Mouse (Mus musculus) embryonic facial prominence, embryonic 14.5 days (tissue): ENCODE results near the gene Fam117a. TPM values are rescaled to one million over a fixed set of nuclear protein-coding genes. Genes with fewer than 3 reads are reported as not detected.

Experiments used
- ATAC-seq: fragments of 200-750 bp; cut with Nextera tagmentation; 2 replicates; pipeline ENCODE4 v1.8.0; 2017; ENCODE audit warnings: low read depth, moderate number of reproducible peaks, moderate TSS enrichment
- DNase-seq: peaks from one replicate; pipeline ENCODE4 v3.0.0-alpha.2; 2015; ENCODE audit warnings: low spot score
- H3K27ac ChIP-seq: fragments of 300-500 bp; sonication (generic); replicated peaks from 2 replicates; pipeline ENCODE4 v1.5.1; 2014; ENCODE audit warnings: low read depth, mild to moderate bottlenecking, low read length, moderate library complexity
- H3K27me3 ChIP-seq: fragments of 300-500 bp; sonication (generic); replicated peaks from 2 replicates; pipeline ENCODE4 v1.6.1; 2014; ENCODE audit warnings: low read length; ENCODE audit not compliant: control insufficient read depth, insufficient read depth
- H3K36me3 ChIP-seq: fragments of 300-500 bp; sonication (generic); 2 replicates; pipeline ENCODE4 v1.6.1; 2014; ENCODE audit warnings: low read length, mixed read lengths; ENCODE audit not compliant: control insufficient read depth, insufficient read depth
- H3K4me1 ChIP-seq: fragments of 300-500 bp; sonication (generic); 2 replicates; pipeline ENCODE4 v1.6.1; 2014; ENCODE audit warnings: antibody characterized with exemption, low read length; ENCODE audit not compliant: control insufficient read depth, insufficient read depth
- H3K4me2 ChIP-seq: fragments of 300-500 bp; sonication (generic); 2 replicates; pipeline ENCODE4 v1.6.1; 2014; ENCODE audit warnings: low read depth, mild to moderate bottlenecking, low read length, moderate library complexity, mixed read lengths
- H3K4me3 ChIP-seq: fragments of 300-500 bp; sonication (generic); 2 replicates; pipeline ENCODE4 v1.5.1; 2014; ENCODE audit warnings: low read depth, mild to moderate bottlenecking, low read length
- H3K9ac ChIP-seq: fragments of 300-500 bp; sonication (generic); 2 replicates; pipeline ENCODE4 v1.6.1; 2014; ENCODE audit warnings: low read depth, mild to moderate bottlenecking, low read length, moderate library complexity, mixed read lengths
- H3K9me3 ChIP-seq: fragments of 300-500 bp; sonication (generic); 2 replicates; pipeline ENCODE4 v1.6.1; 2016; ENCODE audit warnings: low read length; ENCODE audit not compliant: control insufficient read depth
- whole genome bisulfite sequencing: fragments of 180-500 bp; shearing (Covaris S2); extraction: QIAGEN DNeasy Blood & Tissue Kit; methylation state at CpG from one replicate; pipeline ENCODE4 v1.1.7; 2014; 5-methylcytosine and 5-hydroxymethylcytosine counted together
- polyA plus RNA-seq: library from polyadenylated mRNA; unstranded; fragments of >200 nt; fragmentation: Nextera tagmentation; extraction: Ambion mirVana; gene quantifications from 2 replicates; pipeline ENCODE4 v1.2.1, GENCODE M21; 2014

The Fam117a gene
- polyA plus RNA-seq, 1 experiment from 2014 or later, result 15.5 TPM

- WGBS, result 85% methylated on average over 9 of the region's 9 CpGs
- no peak for DNase-seq
Measured at GRCm38 (mm10) chr11:95353226-95353625, 16.4 kb downstream of the Fam117a start.

GRCm38 (mm10) chr11:95354228-95354944, 17.6 kb downstream of the Fam117a start:
- WGBS, result 90% methylated on average over 14 of the region's 14 CpGs
- Histone ChIP-seq H3K9me3 (no peaks in the 10 kb centered on the region), H3K9ac (no peak overlapping the region), H3K4me2 (no peak overlapping the region), H3K27me3 (no peaks in the 10 kb centered on the region), H3K36me3 (no peaks in the 10 kb centered on the region), H3K27ac (no peak overlapping the region), H3K4me3 (no peak overlapping the region), H3K4me1 (peaks cover 4% of the 10 kb centered on the region; the same call in 1 of the 2 replicates)
- ATAC-seq (no peak), DNase-seq (no peak)

More at GRCm38 (mm10) chr11:95353226-95353625, 16.4 kb downstream of the Fam117a start:
- H3K4me1 ChIP-seq, result peaks cover 4% of the 10 kb centered on the region; the same call in 1 of the 2 replicates
- H3K9me3 ChIP-seq, result no peaks in the 10 kb centered on the region
- no peak overlapping the region for H3K4me2 ChIP-seq
- H3K9ac ChIP-seq, result no peak overlapping the region
- no peak overlapping the region for H3K4me3 ChIP-seq
- H3K27me3 ChIP-seq, result no peaks in the 10 kb centered on the region
- peaks cover 7% of the 10 kb centered on the region; the same call in 1 of the 2 replicates for H3K36me3 ChIP-seq
- no peak overlapping the region for H3K27ac ChIP-seq
- ATAC-seq, result no peak

- DNase-seq (no peak), ATAC-seq (no peak)
- H3K36me3 ChIP-seq, result no peaks in the 10 kb centered on the region
- no peak overlapping the region for H3K9ac ChIP-seq
- no peak overlapping the region for H3K4me3 ChIP-seq
- H3K9me3 ChIP-seq, result no peaks in the 10 kb centered on the region
- H3K4me1 ChIP-seq, result peaks cover 4% of the 10 kb centered on the region; the same call in 1 of the 2 replicates
- H3K4me2 ChIP-seq, result no peak overlapping the region
- H3K27me3 ChIP-seq, result no peaks in the 10 kb centered on the region
- H3K27ac ChIP-seq, result no peak overlapping the region
- WGBS, result 82% methylated on average over 12 of the region's 12 CpGs
Measured at GRCm38 (mm10) chr11:95354945-95355660, 18.3 kb downstream of the Fam117a start.

- Histone ChIP-seq H3K9me3 (no peaks in the 10 kb centered on the region), H3K4me2 (no peak overlapping the region), H3K27ac (no peak overlapping the region), H3K27me3 (no peaks in the 10 kb centered on the region), H3K4me3 (no peak overlapping the region), H3K9ac (no peak overlapping the region), H3K36me3 (no peaks in the 10 kb centered on the region), H3K4me1 (peaks cover 4% of the 10 kb centered on the region; the same call in 1 of the 2 replicates)
- 90% methylated on average over 5 of the region's 5 CpGs for WGBS
- no peak for DNase-seq
- no peak for ATAC-seq
Measured at GRCm38 (mm10) chr11:95355661-95356011, 18.8 kb downstream of the Fam117a start.

- H3K27ac ChIP-seq, result no peak overlapping the region
- ATAC-seq, result no peak
- peaks cover 4% of the 10 kb centered on the region; the same call in 1 of the 2 replicates for H3K4me1 ChIP-seq
- no peaks in the 10 kb centered on the region for H3K27me3 ChIP-seq
- WGBS, result 91% methylated on average over 6 of the region's 7 CpGs
- H3K36me3 ChIP-seq, result no peaks in the 10 kb centered on the region
- H3K4me3 ChIP-seq, result no peak overlapping the region
- H3K9ac ChIP-seq, result no peak overlapping the region
- H3K9me3 ChIP-seq, result no peaks in the 10 kb centered on the region
- H3K4me2 ChIP-seq, result no peak overlapping the region
- no peak for DNase-seq
Measured at GRCm38 (mm10) chr11:95356039-95356438, 19.2 kb downstream of the Fam117a start.

GRCm38 (mm10) chr11:95356469-95357273, 19.9 kb downstream of the Fam117a start:
- no peak overlapping the region for H3K4me2 ChIP-seq
- H3K36me3 ChIP-seq, result no peaks in the 10 kb centered on the region
- 0 out of 2 replicates have a peak overlapping the region, but pooled peaks have one; percentile 13 for H3K27ac ChIP-seq
- ATAC-seq, result peak; percentile 70
- H3K4me1 ChIP-seq, result peaks cover 4% of the 10 kb centered on the region; the same call in 1 of the 2 replicates
- H3K9me3 ChIP-seq, result no peaks in the 10 kb centered on the region
- H3K4me3 ChIP-seq, result no peak overlapping the region
- peak; percentile 56 for DNase-seq
- no peaks in the 10 kb centered on the region for H3K27me3 ChIP-seq
- no peak overlapping the region for H3K9ac ChIP-seq
- WGBS, result 75% methylated on average over 17 of the region's 17 CpGs

- Histone ChIP-seq H3K27me3 (no peaks in the 10 kb centered on the region), H3K9me3 (no peaks in the 10 kb centered on the region), H3K9ac (no peak overlapping the region), H3K36me3 (no peaks in the 10 kb centered on the region), H3K4me3 (no peak overlapping the region), H3K27ac (peak overlapping the region; percentile 46; the same call in 1 of the 2 replicates), H3K4me2 (no peak overlapping the region), H3K4me1 (peaks cover 4% of the 10 kb centered on the region; the same call in 1 of the 2 replicates)
- 46% methylated on average over 3 of the region's 3 CpGs for WGBS
- DNase-seq (no peak), ATAC-seq (no peak; the same call in 1 of the 2 replicates)
Measured at GRCm38 (mm10) chr11:95358263-95358662, 21.4 kb downstream of the Fam117a start.

GRCm38 (mm10) chr11:95364388-95364787, 27.6 kb downstream of the Fam117a start:
- no peak overlapping the region for H3K9ac ChIP-seq
- DNase-seq (no peak), ATAC-seq (no peak)
- no peaks in the 10 kb centered on the region for H3K27me3 ChIP-seq
- no peak overlapping the region for H3K27ac ChIP-seq
- H3K4me2 ChIP-seq, result no peak overlapping the region
- no peaks in the 10 kb centered on the region for H3K9me3 ChIP-seq
- no peak overlapping the region for H3K4me3 ChIP-seq
- H3K36me3 ChIP-seq, result no peaks in the 10 kb centered on the region
- H3K4me1 ChIP-seq, result peaks cover 4% of the 10 kb centered on the region; the same call in 1 of the 2 replicates
- WGBS, result 83% methylated on average over 5 of the region's 5 CpGs
